Mouse (Mus musculus) urinary bladder, postnatal 14 days (tissue): ENCODE data around the gene Slc38a4.

ENCODE experiments used
- DNase-seq: peaks from one replicate; pipeline ENCODE4 v3.0.0; 2021; ENCODE audit warnings: low spot score

Slc38a4 gene

GRCm38 (mm10) chr15:96966326-96966725 lies 89.4 kb downstream of the Slc38a4 start:
- no peak for DNase-seq

- DNase-seq = no peak
Observed at GRCm38 (mm10) chr15:96963735-96964134, 92.0 kb downstream of the Slc38a4 start.

- DNase-seq = no peak
Observed at GRCm38 (mm10) chr15:96963318-96963717, 92.4 kb downstream of the Slc38a4 start.

- DNase-seq = no peak
Observed at GRCm38 (mm10) chr15:96960343-96960742, 95.4 kb downstream of the Slc38a4 start.

- no peak for DNase-seq
Observed at GRCm38 (mm10) chr15:96959247-96959646, 96.5 kb downstream of the Slc38a4 start.

- DNase-seq = no peak
Observed at GRCm38 (mm10) chr15:96956699-96957098, 99.1 kb downstream of the Slc38a4 start.

GRCm38 (mm10) chr15:96954389-96954788 lies 101.4 kb downstream of the Slc38a4 start:
- DNase-seq = no peak

- no peak for DNase-seq
Observed at GRCm38 (mm10) chr15:96953938-96954238, 101.9 kb downstream of the Slc38a4 start.

- peak; percentile 82 for DNase-seq
Observed at GRCm38 (mm10) chr15:96953112-96953937, 102.4 kb downstream of the Slc38a4 start.

GRCm38 (mm10) chr15:96952488-96952887 lies 103.3 kb downstream of the Slc38a4 start:
- peak; percentile 60 for DNase-seq

GRCm38 (mm10) chr15:96951783-96952182 lies 104.0 kb downstream of the Slc38a4 start:
- no peak for DNase-seq

- peak; percentile 70 for DNase-seq
Observed at GRCm38 (mm10) chr15:96948471-96948870, 107.3 kb downstream of the Slc38a4 start.
